Mouse (Mus musculus) megakaryocyte, embryonic 14.5 days (primary cell): ENCODE results near the gene Prkcz.

Experiments
- FLI1 ChIP-seq: IDR thresholded peaks from 2 replicates; pipeline ENCODE4 v1.6.1; 2012; ENCODE audit warnings: low read length, inconsistent platforms, mixed read lengths
- GATA1 ChIP-seq: IDR thresholded peaks from 3 replicates; pipeline ENCODE4 v1.6.1; 2012; ENCODE audit warnings: mixed read lengths, low read length, inconsistent platforms, borderline replicate concordance

- TF ChIP-seq GATA1 (no peak), FLI1 (no peak)
These were observed 3.6 kb downstream of the Prkcz start for GRCm38 (mm10) chr4:155357601-155358000.
